Mouse (Mus musculus): ENCODE measurements at regions not wholly inside any gene's neighbourhood (a gene's known extent, or its start where the extent isn't known, plus 50 kb on each side); places are given as distances from the start of the nearest gene placed in this dataset.

- H3K4me3 ChIP-seq (ENCODE audit: insufficient read depth, low read depth, low read length), result no peak overlapping the region
- WGBS, result 89% methylated on average over 4 of the region's 4 CpGs
- no peak overlapping the region for H3K27ac ChIP-seq (ENCODE audit: insufficient read depth, low read depth, low read length)
- no peak for TF ChIP-seq CTCF (IDR thresholded peaks at IDR 0.05; ENCODE audit: insufficient read depth, low read depth, low read length)
- H3K4me1 ChIP-seq (ENCODE audit: control insufficient read depth, insufficient read depth, low read length), result no peaks in the 10 kb centered on the region
These were observed 184.4 kb upstream of the Ccn2 start for GRCm38 (mm10) chr10:24410885-24411284.

DNA sequence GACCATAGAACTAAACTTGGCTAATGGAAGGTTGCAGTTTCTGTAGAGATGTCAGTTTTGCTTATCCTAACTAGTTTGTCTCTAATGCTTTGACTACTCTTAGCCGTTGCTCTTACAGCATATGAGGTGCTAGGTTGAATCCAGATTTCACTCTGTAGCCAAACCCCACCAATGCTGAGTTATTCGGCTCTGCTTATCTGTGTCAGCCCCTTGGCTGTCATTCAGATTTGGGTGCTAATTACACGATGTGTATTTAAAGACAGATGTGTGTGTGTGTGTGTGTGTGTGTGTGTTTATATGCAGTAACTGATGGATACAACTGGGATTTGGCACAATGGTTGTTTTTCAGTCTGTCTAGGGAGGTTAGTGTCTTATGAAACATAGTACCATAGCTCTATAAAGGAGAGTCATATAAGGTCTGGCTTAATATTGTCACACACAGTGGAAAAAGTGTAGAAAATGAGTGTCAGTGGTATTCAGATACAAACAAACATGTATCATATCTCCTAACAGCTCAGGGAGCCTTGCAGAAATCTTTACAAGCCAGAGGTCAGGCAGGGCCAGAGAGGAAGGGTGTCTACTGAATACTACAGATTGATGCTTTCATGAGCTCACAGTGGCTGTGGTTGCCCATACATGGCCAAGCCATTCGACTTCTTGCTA lies 172.6 kb upstream of the Ccn2 start:
- H3K4me1 ChIP-seq (ENCODE audit: control insufficient read depth, insufficient read depth, low read length), result no peaks in the 10 kb centered on the region
- H3K4me3 ChIP-seq (ENCODE audit: insufficient read depth, low read depth, low read length), result no peak overlapping the region
- TF ChIP-seq POLR2A (IDR thresholded peaks at IDR 0.05; ENCODE audit: insufficient read depth, low read depth, low read length) (no peak), CTCF (IDR thresholded peaks at IDR 0.05; ENCODE audit: insufficient read depth, low read depth, low read length) (no peak)
- H3K27ac ChIP-seq (ENCODE audit: insufficient read depth, low read depth, low read length), result no peak overlapping the region
- 41% methylated on average over 4 of the region's 4 CpGs for WGBS

GRCm38 (mm10) chr10:24433737-24434367 lies 161.4 kb upstream of the Ccn2 start:
- TF ChIP-seq CTCF (IDR thresholded peaks at IDR 0.05; ENCODE audit: insufficient read depth, low read depth, low read length) (no peak), POLR2A (IDR thresholded peaks at IDR 0.05; ENCODE audit: insufficient read depth, low read depth, low read length) (no peak)
- no peaks in the 10 kb centered on the region for H3K4me1 ChIP-seq (ENCODE audit: control insufficient read depth, insufficient read depth, low read length)
- no peak overlapping the region for H3K27ac ChIP-seq (ENCODE audit: insufficient read depth, low read depth, low read length)
- H3K4me3 ChIP-seq (ENCODE audit: insufficient read depth, low read depth, low read length), result no peak overlapping the region

- Histone ChIP-seq H3K4me1 (ENCODE audit: control insufficient read depth, insufficient read depth, low read length) (no peaks in the 10 kb centered on the region), H3K4me3 (ENCODE audit: insufficient read depth, low read depth, low read length) (no peak overlapping the region), H3K27ac (ENCODE audit: insufficient read depth, low read depth, low read length) (no peak overlapping the region)
- TF ChIP-seq POLR2A (IDR thresholded peaks at IDR 0.05; ENCODE audit: insufficient read depth, low read depth, low read length), result no peak
- 12% methylated on average over 2 of the region's 2 CpGs for WGBS
These were observed 158.1 kb upstream of the Ccn2 start for GRCm38 (mm10) chr10:24437177-24437576.

DNA sequence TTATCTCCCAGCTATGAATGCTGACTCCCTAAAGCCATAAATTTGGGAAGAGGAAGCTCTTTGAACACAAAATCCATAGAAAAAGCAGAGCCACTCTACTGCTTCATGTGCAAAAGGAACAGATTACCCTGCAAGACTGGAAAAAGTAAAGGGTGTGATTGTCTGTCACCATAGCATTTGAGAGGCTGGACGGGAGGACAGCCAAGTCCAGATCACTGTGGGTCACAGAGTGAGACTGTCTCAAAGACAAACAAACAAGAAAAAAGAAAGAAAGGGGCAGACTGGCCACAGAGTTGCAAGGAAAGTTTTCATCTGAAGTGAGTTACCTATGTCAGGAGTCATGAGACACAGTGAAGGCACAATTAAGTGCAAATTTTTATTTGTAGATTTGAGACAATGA lies 150.7 kb upstream of the Ccn2 start:
- Histone ChIP-seq H3K4me3 (ENCODE audit: insufficient read depth, low read depth, low read length) (no peak overlapping the region), H3K27ac (ENCODE audit: insufficient read depth, low read depth, low read length) (no peak overlapping the region), H3K4me1 (ENCODE audit: control insufficient read depth, insufficient read depth, low read length) (peaks cover 3% of the 10 kb centered on the region; the same call in 1 of the 2 replicates)
- TF ChIP-seq CTCF (IDR thresholded peaks at IDR 0.05; ENCODE audit: insufficient read depth, low read depth, low read length), result no peak
- no peak for TF ChIP-seq POLR2A (IDR thresholded peaks at IDR 0.05; ENCODE audit: insufficient read depth, low read depth, low read length)
- 45% methylated on average over 1 of the region's 1 CpGs for WGBS

- Histone ChIP-seq H3K4me3 (ENCODE audit: insufficient read depth, low read depth, low read length) (no peak overlapping the region), H3K4me1 (ENCODE audit: control insufficient read depth, insufficient read depth, low read length) (peaks cover 3% of the 10 kb centered on the region; the same call in 1 of the 2 replicates), H3K27ac (ENCODE audit: insufficient read depth, low read depth, low read length) (no peak overlapping the region)
- TF ChIP-seq POLR2A (IDR thresholded peaks at IDR 0.05; ENCODE audit: insufficient read depth, low read depth, low read length), result no peak
- TF ChIP-seq CTCF (IDR thresholded peaks at IDR 0.05; ENCODE audit: insufficient read depth, low read depth, low read length), result no peak
- WGBS, result 70% methylated on average over 6 of the region's 6 CpGs
These were observed 150.2 kb upstream of the Ccn2 start for GRCm38 (mm10) chr10:24445036-24445435.

GRCm38 (mm10) chr10:24446168-24446567 lies 149.1 kb upstream of the Ccn2 start:
- H3K4me3 ChIP-seq (ENCODE audit: insufficient read depth, low read depth, low read length), result no peak overlapping the region
- H3K4me1 ChIP-seq (ENCODE audit: control insufficient read depth, insufficient read depth, low read length), result peaks cover 3% of the 10 kb centered on the region; the same call in 1 of the 2 replicates
- no peak for TF ChIP-seq POLR2A (IDR thresholded peaks at IDR 0.05; ENCODE audit: insufficient read depth, low read depth, low read length)
- TF ChIP-seq CTCF (IDR thresholded peaks at IDR 0.05; ENCODE audit: insufficient read depth, low read depth, low read length), result no peak
- H3K27ac ChIP-seq (ENCODE audit: insufficient read depth, low read depth, low read length), result no peak overlapping the region
- WGBS, result 91% methylated on average over 8 of the region's 8 CpGs

GRCm38 (mm10) chr10:24447135-24447534 lies 148.1 kb upstream of the Ccn2 start:
- H3K4me3 ChIP-seq (ENCODE audit: insufficient read depth, low read depth, low read length), result no peak overlapping the region
- peaks cover 3% of the 10 kb centered on the region; the same call in 1 of the 2 replicates for H3K4me1 ChIP-seq (ENCODE audit: control insufficient read depth, insufficient read depth, low read length)
- no peak for TF ChIP-seq POLR2A (IDR thresholded peaks at IDR 0.05; ENCODE audit: insufficient read depth, low read depth, low read length)
- TF ChIP-seq CTCF (IDR thresholded peaks at IDR 0.05; ENCODE audit: insufficient read depth, low read depth, low read length), result no peak
- 74% methylated on average over 6 of the region's 6 CpGs for WGBS
- no peak overlapping the region for H3K27ac ChIP-seq (ENCODE audit: insufficient read depth, low read depth, low read length)

DNA sequence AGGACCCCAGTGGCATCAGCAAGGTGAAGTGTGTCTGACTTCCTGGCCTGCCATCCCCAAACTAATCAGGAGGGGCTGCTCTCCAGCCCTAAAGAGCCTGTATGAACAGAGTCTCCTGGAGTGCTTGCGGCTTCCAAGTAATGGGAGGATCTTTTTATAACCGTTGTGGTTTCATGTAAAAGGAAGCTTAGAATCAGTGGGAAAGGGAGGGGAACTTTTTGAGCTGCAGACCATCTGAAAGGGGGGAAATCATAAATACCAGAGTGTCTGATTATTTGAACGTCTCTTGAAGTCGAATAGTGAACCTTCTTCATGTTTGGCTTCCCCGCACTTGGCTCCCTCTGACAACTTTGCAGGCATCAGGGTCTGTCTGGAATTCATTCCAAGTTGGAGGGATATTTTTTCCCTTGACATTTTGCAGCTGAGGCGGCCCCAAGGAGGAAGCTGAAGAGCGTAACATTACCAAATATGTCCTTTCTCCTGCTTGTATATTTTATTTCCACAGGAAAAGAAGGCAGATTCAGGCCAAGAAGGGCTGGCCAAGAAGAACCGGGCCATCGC lies 147.2 kb upstream of the Ccn2 start:
- Histone ChIP-seq H3K4me3 (ENCODE audit: insufficient read depth, low read depth, low read length) (no peak overlapping the region), H3K27ac (ENCODE audit: insufficient read depth, low read depth, low read length) (no peak overlapping the region), H3K4me1 (ENCODE audit: control insufficient read depth, insufficient read depth, low read length) (peaks cover 3% of the 10 kb centered on the region; the same call in 1 of the 2 replicates)
- no peak for TF ChIP-seq CTCF (IDR thresholded peaks at IDR 0.05; ENCODE audit: insufficient read depth, low read depth, low read length)
- TF ChIP-seq POLR2A (IDR thresholded peaks at IDR 0.05; ENCODE audit: insufficient read depth, low read depth, low read length), result no peak
- 52% methylated on average over 9 of the region's 9 CpGs for WGBS
